Mouse (Mus musculus) bone marrow, adult 2 months (tissue): ENCODE data around the gene Cisd3.

Source experiments
- CTCF ChIP-seq: fragments of 200-500 bp; IDR thresholded peaks from 2 replicates; pipeline ENCODE4 v1.5.1; 2011; ENCODE audit warnings: low read length, control low read depth; ENCODE audit not compliant: control insufficient read depth, insufficient read depth
- POLR2A ChIP-seq: fragments of 200-500 bp; IDR thresholded peaks from 2 replicates; pipeline ENCODE4 v1.6.1; 2011; ENCODE audit warnings: low read depth, mild to moderate bottlenecking, control low read depth, low read length, borderline replicate concordance; ENCODE audit not compliant: control insufficient read depth

DNA sequence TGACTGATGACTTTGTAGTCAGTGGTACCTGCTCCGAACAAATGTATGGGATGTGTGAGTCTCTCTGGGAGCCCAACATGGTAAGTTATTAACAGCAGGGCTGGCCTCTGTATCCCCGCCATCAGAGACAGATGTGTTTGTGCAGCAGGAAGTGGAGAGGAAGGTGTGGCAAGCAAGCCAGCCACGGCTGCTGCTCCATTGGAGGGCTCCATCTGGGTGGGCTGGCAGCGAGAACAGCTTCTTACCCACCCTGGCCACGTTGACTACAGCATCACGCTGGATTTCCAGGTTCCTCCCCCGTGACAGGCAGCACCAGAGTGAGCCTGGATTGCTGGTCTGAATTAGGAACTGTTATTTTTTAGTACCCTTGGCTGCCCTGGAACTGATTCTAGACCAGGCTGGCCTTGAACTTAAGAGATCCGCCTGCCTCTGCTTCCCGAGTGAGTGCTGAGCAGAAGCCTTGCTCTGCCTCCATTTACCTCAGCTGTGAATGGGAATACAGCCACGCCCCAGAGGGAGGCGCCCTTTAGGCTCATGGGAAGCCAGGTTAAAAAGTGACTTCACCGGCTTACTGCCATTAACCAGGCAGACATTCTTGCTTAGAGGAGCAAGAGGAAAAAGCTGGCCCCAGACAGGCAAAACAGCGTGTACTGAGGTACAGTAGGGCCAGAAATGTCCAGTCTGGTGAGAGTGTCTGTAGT, 25.7 kb downstream of the Cisd3 start:
- TF ChIP-seq POLR2A, result no peak
- no peak for TF ChIP-seq CTCF
